Mouse (Mus musculus) intestine, postnatal 0 days (tissue): Measurements from ENCODE around the gene Zhx3. TPM values are rescaled to one million over a fixed set of nuclear protein-coding genes. Genes with fewer than 3 reads are reported as not detected.

ENCODE experiments used
- ATAC-seq: fragments of 200-750 bp; cut with Nextera tagmentation; 2 replicates; pipeline ENCODE4 v1.8.0; 2017; ENCODE audit warnings: mild to moderate bottlenecking, moderate TSS enrichment, moderate library complexity
- H3K27ac ChIP-seq: fragments of 300-500 bp; sonication (generic); 2 replicates; pipeline ENCODE4 v1.5.1; 2014; ENCODE audit warnings: mild to moderate bottlenecking, low read depth, low read length, moderate library complexity
- H3K27me3 ChIP-seq: fragments of 300-500 bp; sonication (generic); replicated peaks from 2 replicates; pipeline ENCODE4 v1.6.1; 2014; ENCODE audit warnings: low read length, mixed read lengths; ENCODE audit not compliant: control insufficient read depth, insufficient read depth
- H3K36me3 ChIP-seq: fragments of 300-500 bp; sonication (generic); 2 replicates; pipeline ENCODE4 v1.6.1; 2014; ENCODE audit warnings: mild to moderate bottlenecking, moderate library complexity; ENCODE audit not compliant: control insufficient read depth, insufficient read depth
- H3K4me1 ChIP-seq: fragments of 300-500 bp; sonication (generic); replicated peaks from 2 replicates; pipeline ENCODE4 v1.6.1; 2014; ENCODE audit warnings: antibody characterized with exemption, low read length, mixed read lengths; ENCODE audit not compliant: control insufficient read depth, insufficient read depth
- H3K4me2 ChIP-seq: fragments of 300-500 bp; sonication (generic); replicated peaks from 2 replicates; pipeline ENCODE4 v1.6.1; 2014; ENCODE audit warnings: low read depth, mild to moderate bottlenecking, moderate library complexity
- H3K4me3 ChIP-seq: fragments of 300-500 bp; sonication (generic); 2 replicates; pipeline ENCODE4 v1.5.1; 2014; ENCODE audit warnings: low read depth, low read length
- H3K9ac ChIP-seq: fragments of 300-500 bp; sonication (generic); 2 replicates; pipeline ENCODE4 v1.6.1; 2014; ENCODE audit warnings: mild to moderate bottlenecking, low read depth, low read length
- H3K9me3 ChIP-seq: fragments of 300-500 bp; sonication (generic); 2 replicates; pipeline ENCODE4 v1.6.1; 2016; ENCODE audit warnings: mixed run types; ENCODE audit not compliant: control insufficient read depth
- CTCF ChIP-seq: sonication (generic); IDR thresholded peaks from 2 replicates; pipeline ENCODE4 v1.5.1; 2016; ENCODE audit warnings: low read depth, mild to moderate bottlenecking, control low read depth, antibody characterized with exemption, moderate library complexity
- WGBS: fragments of 180-500 bp; shearing (Covaris S2); extraction: QIAGEN DNeasy Blood & Tissue Kit; methylation state at CpG from one replicate; pipeline ENCODE4 v1.1.7; 2014; 5-methylcytosine and 5-hydroxymethylcytosine counted together
- polyA plus RNA-seq: library from polyadenylated mRNA; unstranded; fragments of >200 nt; fragmentation: Nextera tagmentation; extraction: Ambion mirVana; gene quantifications from 2 replicates; pipeline ENCODE4 v1.2.1, GENCODE M21; 2015

The Zhx3 gene
- polyA plus RNA-seq, 1 experiment from 2014 or later: 3.5 TPM

GRCm38 (mm10) chr2:160734331-160734730 is 138.5 kb downstream of the Zhx3 start:
- no peak overlapping the region for H3K9ac ChIP-seq
- WGBS: 93% methylated on average over 3 of the region's 3 CpGs
- TF ChIP-seq CTCF: no peak
- no peak for ATAC-seq
- H3K4me1 ChIP-seq: peaks cover 16% of the 10 kb centered on the region
- H3K4me3 ChIP-seq: no peak overlapping the region
- H3K27ac ChIP-seq: no peak overlapping the region
- H3K9me3 ChIP-seq: no peaks in the 10 kb centered on the region
- H3K4me2 ChIP-seq: no peak overlapping the region
- no peaks in the 10 kb centered on the region for H3K27me3 ChIP-seq
- 0 out of 2 replicates have a peak, but pooled peaks cover 13% of the 10 kb centered on the region for H3K36me3 ChIP-seq

- Histone ChIP-seq H3K4me3 (peak overlapping the region; percentile 97), H3K9ac (no peak overlapping the region), H3K4me2 (peak overlapping the region; percentile 95), H3K4me1 (peaks cover 16% of the 10 kb centered on the region), H3K36me3 (0 out of 2 replicates have a peak, but pooled peaks cover 13% of the 10 kb centered on the region), H3K9me3 (no peaks in the 10 kb centered on the region), H3K27me3 (no peaks in the 10 kb centered on the region), H3K27ac (no peak overlapping the region)
- 41% methylated on average over 7 of the region's 7 CpGs for WGBS
- ATAC-seq: no peak
- TF ChIP-seq CTCF: no peak
Observed at GRCm38 (mm10) chr2:160733131-160733531, 139.7 kb downstream of the Zhx3 start.

DNA sequence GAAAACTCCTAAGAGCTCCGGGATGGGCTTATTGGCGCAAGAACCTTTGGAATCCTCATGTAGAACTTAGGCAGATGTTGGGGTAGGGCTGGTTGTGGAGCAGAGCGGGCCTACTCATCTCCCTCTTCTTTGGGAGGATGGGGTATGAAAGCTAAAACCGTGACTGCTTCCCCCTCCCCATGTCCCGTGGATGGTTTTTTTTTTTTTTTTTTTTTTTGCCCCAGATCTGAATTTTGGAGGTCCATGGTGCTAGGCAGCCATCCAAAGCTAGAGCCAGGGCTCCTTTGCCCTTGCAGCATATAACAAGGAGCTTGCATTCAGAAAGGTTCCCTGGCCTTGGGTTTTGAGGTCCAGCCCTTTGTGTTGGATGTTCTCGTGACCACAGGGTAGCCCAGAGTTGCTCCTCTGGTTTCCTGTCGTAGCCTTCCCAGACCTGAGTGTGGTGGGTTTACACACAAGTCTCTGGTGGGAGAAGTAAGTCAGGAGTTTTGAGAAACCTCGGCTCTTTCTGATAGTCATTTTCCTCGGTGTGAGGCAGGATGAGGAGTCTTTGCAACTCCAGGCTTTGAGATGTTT is 140.3 kb downstream of the Zhx3 start:
- WGBS: 28% methylated on average over 9 of the region's 9 CpGs

GRCm38 (mm10) chr2:160731839-160732261 is 140.9 kb downstream of the Zhx3 start:
- H3K9ac ChIP-seq: peak overlapping the region; percentile 94
- peak overlapping the region; percentile 95 for H3K4me2 ChIP-seq
- peak; percentile 32 for TF ChIP-seq CTCF
- peak overlapping the region; percentile 97 for H3K4me3 ChIP-seq
- H3K36me3 ChIP-seq: 0 out of 2 replicates have a peak, but pooled peaks cover 6% of the 10 kb centered on the region
- no peaks in the 10 kb centered on the region for H3K9me3 ChIP-seq
- peak overlapping the region; percentile 91 for H3K27ac ChIP-seq
- H3K27me3 ChIP-seq: no peaks in the 10 kb centered on the region
- H3K4me1 ChIP-seq: peaks cover 16% of the 10 kb centered on the region
- under 1% methylated on average over 32 of the region's 32 CpGs for WGBS
- ATAC-seq: 0 out of 2 replicates have a peak, but pooled peaks have one; percentile 7

More for the DNA sequence above, 140.3 kb downstream of the Zhx3 start:
- no peak for TF ChIP-seq CTCF
- no peak for ATAC-seq
- H3K27ac ChIP-seq: no peak overlapping the region
- H3K36me3 ChIP-seq: 0 out of 2 replicates have a peak, but pooled peaks cover 12% of the 10 kb centered on the region
- no peaks in the 10 kb centered on the region for H3K27me3 ChIP-seq
- H3K9me3 ChIP-seq: no peaks in the 10 kb centered on the region
- H3K4me3 ChIP-seq: peak overlapping the region; percentile 97
- H3K4me1 ChIP-seq: peaks cover 16% of the 10 kb centered on the region
- H3K9ac ChIP-seq: peak overlapping the region; percentile 94
- peak overlapping the region; percentile 95 for H3K4me2 ChIP-seq

DNA sequence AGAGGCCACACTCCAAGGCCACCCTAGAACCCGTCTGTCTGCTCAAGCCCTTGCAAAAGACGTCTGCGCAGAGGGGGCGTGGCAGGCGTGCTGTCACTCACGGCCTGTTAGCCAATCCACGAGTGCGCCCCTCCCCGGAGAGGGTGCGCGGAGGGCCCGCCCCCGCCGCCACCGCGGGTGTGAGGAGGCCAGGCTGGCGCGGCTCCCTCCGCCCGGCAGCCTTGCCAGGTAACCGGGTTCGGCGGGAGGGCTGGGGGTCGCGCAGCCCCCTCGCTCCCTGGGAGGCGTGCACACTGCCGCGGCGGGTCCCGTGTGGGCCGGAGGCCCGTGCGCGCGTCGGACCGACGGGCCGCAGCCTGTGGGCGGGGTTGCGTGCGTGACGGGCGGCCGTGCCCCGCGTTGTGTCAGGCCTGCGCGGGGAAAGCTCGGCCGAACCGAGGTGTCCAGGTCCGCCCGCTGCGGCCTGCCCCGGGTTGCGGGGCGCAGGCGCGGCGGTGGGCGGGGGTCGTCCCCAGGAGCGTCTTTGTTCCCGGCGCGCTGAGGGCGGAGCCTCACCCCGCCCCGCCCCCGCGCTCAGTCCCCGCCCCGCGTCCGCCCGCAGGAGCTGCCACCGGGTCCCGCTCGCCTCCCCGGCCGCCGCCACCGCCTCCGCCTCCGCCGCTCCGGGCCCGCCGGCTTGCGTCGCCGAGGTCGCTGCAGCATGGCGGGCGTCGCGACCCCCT is 141.5 kb downstream of the Zhx3 start, which contains the start of gene Plcg1:
Gene Plcg1, plus strand, starts transcription at position 184 of the 722 bp plus-strand sequence.
- H3K27me3 ChIP-seq: no peaks in the 10 kb centered on the region
- peak; percentile 93 for ATAC-seq
- WGBS: under 1% methylated on average over 70 of the region's 99 CpGs

DNA sequence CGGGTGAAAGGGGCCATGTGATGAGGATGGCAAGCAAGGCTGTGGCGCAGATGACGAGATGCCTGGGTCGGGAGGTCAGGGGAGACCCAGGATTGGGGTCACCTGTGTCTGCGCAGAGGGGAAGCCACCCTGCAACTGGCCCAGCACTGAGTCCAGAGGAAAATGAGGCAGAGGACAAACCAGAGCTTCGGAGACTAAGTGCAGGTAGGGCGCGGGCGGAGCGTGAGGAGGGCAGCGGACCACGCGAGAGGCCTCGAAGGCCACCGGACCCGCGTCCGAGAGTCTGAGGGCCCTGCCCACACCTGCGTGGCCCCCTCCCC is 142.0 kb downstream of the Zhx3 start:
- no peak for ATAC-seq
- TF ChIP-seq CTCF: no peak
- Histone ChIP-seq H3K9me3 (no peaks in the 10 kb centered on the region), H3K4me3 (peak overlapping the region; percentile 97), H3K4me1 (peaks cover 12% of the 10 kb centered on the region), H3K27ac (peak overlapping the region; percentile 91), H3K36me3 (0 out of 2 replicates have a peak, but pooled peaks cover 3% of the 10 kb centered on the region), H3K9ac (peak overlapping the region; percentile 94), H3K4me2 (peak overlapping the region; percentile 95), H3K27me3 (no peaks in the 10 kb centered on the region)
- 3% methylated on average over 19 of the region's 19 CpGs for WGBS

More for the DNA sequence above, 141.5 kb downstream of the Zhx3 start, which contains the start of gene Plcg1:
- 0 out of 2 replicates have a peak, but pooled peaks cover 6% of the 10 kb centered on the region for H3K36me3 ChIP-seq
- H3K4me3 ChIP-seq: peak within 1 kb of the TSS; percentile 97
- H3K9ac ChIP-seq: peak within 1 kb of the TSS; percentile 94
- H3K27ac ChIP-seq: peak within 1 kb of the TSS; percentile 91
- no peaks in the 10 kb centered on the region for H3K9me3 ChIP-seq
- TF ChIP-seq CTCF: no peak
- peaks cover 12% of the 10 kb centered on the region for H3K4me1 ChIP-seq
- peak within 1 kb of the TSS; percentile 95 for H3K4me2 ChIP-seq
